Mouse (Mus musculus): ENCODE data around the gene Tomm40l. TPM values are rescaled to one million over a fixed set of nuclear protein-coding genes. Genes with fewer than 3 reads are reported as not detected.

Gene Tomm40l
- polyA plus RNA-seq, 1 experiment: 23.1 TPM

DNA sequence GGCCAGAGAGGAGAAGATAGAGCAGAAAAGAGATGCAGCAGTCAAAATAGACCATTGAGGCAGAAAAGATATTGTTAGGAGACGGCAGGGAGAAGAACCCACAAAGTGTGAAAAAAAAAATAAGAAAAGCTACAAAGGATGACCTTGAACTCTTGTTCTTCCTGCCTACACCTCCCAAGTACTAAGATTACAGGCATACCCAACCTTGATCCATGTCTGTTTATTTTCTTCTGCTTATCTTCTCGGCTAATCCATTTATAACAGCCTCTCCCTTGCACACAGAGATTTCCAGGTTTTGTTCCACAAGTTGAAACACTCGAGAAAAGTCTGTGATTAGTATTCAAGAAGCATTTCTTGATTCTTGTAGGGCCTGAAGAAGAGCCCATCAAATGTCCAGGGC lies 52.4 kb downstream of the Tomm40l start:
- no peak for DNase-seq (ENCODE audit: low read depth, low spot score)
- WGBS: 30% methylated on average over 3 of the region's 3 CpGs

DNA sequence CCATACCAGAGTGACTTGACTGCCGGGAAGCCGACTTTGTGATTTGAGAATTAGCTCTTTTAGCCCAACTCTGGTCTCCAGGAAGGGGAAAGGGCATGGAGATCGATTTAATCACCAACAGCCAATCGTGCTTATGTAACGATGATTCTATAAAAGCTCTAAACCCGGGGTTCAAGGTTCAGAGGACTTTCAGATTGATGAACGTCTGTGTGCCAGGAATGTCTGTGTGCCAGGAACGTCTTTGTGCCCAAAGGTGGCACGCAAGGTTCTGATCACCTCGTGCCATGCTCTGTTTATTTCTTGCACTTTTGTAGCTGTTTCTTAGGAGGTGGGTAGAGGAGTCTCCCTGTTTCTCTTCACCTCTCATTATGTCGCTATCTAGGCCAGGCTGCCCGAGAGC lies 53.4 kb downstream of the Tomm40l start:
- 60% methylated on average over 12 of the region's 12 CpGs for WGBS
- DNase-seq (ENCODE audit: low read depth, low spot score): no peak

Other genes starting within 250 kb of the Tomm40l start
- 7.7 and 16.6 TPM in 2 replicates for gene Fcgr2b, start 246.0 kb downstream of the Tomm40l start, polyA plus RNA-seq (2012; rRNA removed)
- 8.4 and 10.1 TPM in 2 replicates for gene Fcgr4, start 203.6 kb downstream of the Tomm40l start, polyA plus RNA-seq (2012; rRNA removed)
- gene Fcgr3, start 157.6 kb downstream of the Tomm40l start, polyA plus RNA-seq (2012; rRNA removed): 11.3 and 18.0 TPM in 2 replicates
- gene Cfap126, start 108.6 kb downstream of the Tomm40l start, polyA plus RNA-seq (2012; rRNA removed): 1.8 and 2.0 TPM in 2 replicates
- 308 and 341 TPM in 2 replicates for gene Sdhc, start 71.9 kb downstream of the Tomm40l start, polyA plus RNA-seq (2012; rRNA removed)
- gene Mpz, start 71.8 kb downstream of the Tomm40l start, polyA plus RNA-seq (2012; rRNA removed): 0.29 and 0.30 TPM in 2 replicates
- gene Pcp4l1, start 26.2 kb downstream of the Tomm40l start, polyA plus RNA-seq (2012; rRNA removed): 23.6 and 25.2 TPM in 2 replicates
- gene Nr1i3, start 8.5 kb downstream of the Tomm40l start, polyA plus RNA-seq (2012; rRNA removed): 3.8 and 22.7 TPM in 2 replicates
- 0.50 and 1.9 TPM in 2 replicates for gene Apoa2, start 2.5 kb upstream of the Tomm40l start, polyA plus RNA-seq (2012; rRNA removed)
- 56.2 and 58.5 TPM in 2 replicates for gene Fcer1g, start 11.9 kb upstream of the Tomm40l start, polyA plus RNA-seq (2012; rRNA removed)
- 1.1 and 2.5 TPM in 2 replicates for gene Adamts4, start 27.9 kb upstream of the Tomm40l start, polyA plus RNA-seq (2012; rRNA removed)
- gene Ndufs2, start 28.9 kb upstream of the Tomm40l start, polyA plus RNA-seq (2012; rRNA removed): 167 and 181 TPM in 2 replicates
- 70.3 and 80.0 TPM in 2 replicates for gene B4galt3, start 47.8 kb upstream of the Tomm40l start, polyA plus RNA-seq (2012; rRNA removed)
- gene Ppox, start 58.7 kb upstream of the Tomm40l start, polyA plus RNA-seq (2012; rRNA removed): 21.9 and 34.8 TPM in 2 replicates
- gene Usp21, start 65.5 kb upstream of the Tomm40l start, polyA plus RNA-seq (2012; rRNA removed): 30.0 and 36.4 TPM in 2 replicates
- 34.5 and 35.8 TPM in 2 replicates for gene Ufc1, start 72.5 kb upstream of the Tomm40l start, polyA plus RNA-seq (2012; rRNA removed)
- 44.3 and 50.3 TPM in 2 replicates for gene Dedd, start 106.6 kb upstream of the Tomm40l start, polyA plus RNA-seq (2012; rRNA removed)
- gene Nit1, start 123.1 kb upstream of the Tomm40l start, polyA plus RNA-seq (2012; rRNA removed): 46.5 and 54.7 TPM in 2 replicates
- gene Pfdn2, start 123.2 kb upstream of the Tomm40l start, polyA plus RNA-seq (2012; rRNA removed): 10.3 and 11.7 TPM in 2 replicates
- gene Klhdc9, start 138.3 kb upstream of the Tomm40l start, polyA plus RNA-seq (2012; rRNA removed): 0.14 and 0.18 TPM in 2 replicates
- gene Nectin4, start 147.6 kb upstream of the Tomm40l start, polyA plus RNA-seq (2012; rRNA removed): 0.51 and 0.59 TPM in 2 replicates
- gene Arhgap30, start 166.4 kb upstream of the Tomm40l start, polyA plus RNA-seq (2012; rRNA removed): 7.0 and 10.2 TPM in 2 replicates
- gene Usf1, start 188.8 kb upstream of the Tomm40l start, polyA plus RNA-seq (2012; rRNA removed): 80.1 and 86.0 TPM in 2 replicates
- 77.2 and 98.1 TPM in 2 replicates for gene Tstd1, start 196.4 kb upstream of the Tomm40l start, polyA plus RNA-seq (2012; rRNA removed)
- gene F11r, start 215.0 kb upstream of the Tomm40l start, polyA plus RNA-seq (2012; rRNA removed): 160 and 191 TPM in 2 replicates

Data from large intestine, adult 2 months (tissue).